Mouse (Mus musculus): ENCODE results near the gene Mmd2.

DNA sequence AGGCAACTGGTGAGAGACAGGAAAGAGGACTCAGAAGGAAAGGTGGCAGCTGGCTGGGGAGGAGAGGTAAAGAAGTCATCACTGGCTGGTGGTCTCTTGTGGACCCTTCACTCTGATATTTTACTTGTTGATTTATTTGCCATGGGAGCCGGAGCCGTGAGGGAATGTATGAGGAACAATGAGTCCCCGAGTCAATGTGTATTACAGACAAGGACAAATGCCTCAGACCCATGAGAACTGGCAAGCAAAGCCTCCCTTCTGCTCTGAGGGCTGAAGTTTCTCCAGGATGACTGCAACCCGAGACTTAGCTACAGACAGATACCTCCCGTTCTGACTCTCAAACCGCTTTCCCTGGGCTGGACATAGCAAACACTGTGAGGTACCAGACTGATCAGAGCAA is 7.7 kb upstream of the Mmd2 start:
- TF ChIP-seq EP300 (IDR thresholded peaks at IDR 0.05; ENCODE audit: insufficient read depth, low read depth, low read length) (no peak), CTCF (IDR thresholded peaks at IDR 0.05) (no peak)
